Mouse (Mus musculus) testis, postnatal 14 days (tissue): ENCODE results near the gene Prss23.

Experiments used
- DNase-seq: peaks from one replicate; pipeline ENCODE4 v3.0.0; 2021; ENCODE audit warnings: low spot score

Prss23 gene

GRCm38 (mm10) chr7:89508672-89509071 lies 18.3 kb downstream of the Prss23 start:
- no peak for DNase-seq

DNA sequence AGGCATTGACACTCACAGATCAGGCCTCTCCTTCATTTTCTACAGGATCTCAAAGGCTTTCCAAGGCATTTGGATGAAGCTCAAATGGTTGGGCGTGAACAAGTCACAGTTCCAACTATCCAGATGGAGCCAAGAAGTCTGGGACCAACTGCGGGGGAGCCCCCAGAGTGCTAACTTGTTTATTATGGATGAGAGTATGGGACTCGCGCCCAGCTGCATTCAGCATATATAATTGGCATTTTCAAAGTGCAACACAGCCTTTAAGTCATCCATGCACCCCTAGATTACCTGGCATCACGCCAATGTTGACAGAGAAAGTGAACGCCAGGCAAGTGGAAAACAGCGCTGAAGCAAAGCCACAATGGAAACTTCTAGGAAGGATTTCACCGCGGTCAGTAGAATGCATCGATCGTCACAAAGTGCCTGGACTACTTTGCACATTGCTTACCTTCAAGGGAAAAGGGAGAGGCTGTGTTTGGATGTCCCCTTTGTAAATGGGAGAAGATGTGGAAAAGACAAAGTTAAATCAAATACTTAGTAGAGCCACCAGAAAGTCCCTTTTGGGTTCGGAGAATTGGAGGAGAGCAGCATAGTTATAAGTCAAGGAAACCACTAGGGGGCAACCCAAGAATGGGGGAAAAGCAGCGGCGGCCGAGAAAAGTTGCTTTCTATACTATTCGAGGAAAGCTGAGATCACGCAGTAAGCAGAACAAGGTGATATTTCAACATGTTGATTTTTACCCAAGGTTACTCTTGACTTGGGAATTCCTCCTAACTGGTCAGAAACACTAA lies 27.3 kb downstream of the Prss23 start:
- DNase-seq: peak; percentile 26

DNA sequence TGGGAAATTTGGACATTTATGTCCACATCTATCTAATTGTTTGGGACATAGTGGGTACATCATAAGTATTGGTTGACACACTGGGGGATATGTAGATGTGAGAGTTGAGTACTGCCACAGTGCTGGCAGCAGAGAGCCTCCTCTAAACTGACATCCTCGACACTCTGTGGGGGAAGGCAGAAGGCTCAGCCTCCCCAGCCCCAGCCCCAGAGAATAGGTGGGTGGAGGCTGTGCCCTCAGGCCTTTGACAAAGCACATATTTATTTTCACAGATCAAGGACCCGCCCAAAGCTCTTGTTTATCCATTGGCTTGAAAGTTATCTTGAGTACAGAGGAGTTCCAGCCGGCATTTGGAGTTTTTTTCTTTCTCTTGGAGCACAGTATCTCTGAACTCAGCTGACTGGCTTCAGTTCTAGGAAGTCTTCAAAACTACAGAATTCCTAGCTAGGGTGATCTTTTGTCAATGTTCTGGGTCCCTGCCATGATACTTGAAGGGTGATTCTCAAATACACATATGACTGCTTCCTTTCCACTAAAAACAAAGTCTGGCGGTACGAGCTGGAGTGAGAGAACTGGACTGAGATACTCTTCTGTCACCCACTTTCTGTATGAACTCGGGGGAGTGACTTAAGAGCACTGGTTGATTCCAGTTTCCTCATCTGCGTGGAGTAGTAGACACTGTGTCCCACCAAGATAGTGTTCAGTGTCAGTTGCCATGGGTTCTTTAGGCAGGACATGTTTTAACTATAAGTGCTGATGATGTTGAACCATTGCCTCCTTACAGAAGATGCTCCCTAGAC lies 43.0 kb downstream of the Prss23 start:
- DNase-seq: no peak

DNA sequence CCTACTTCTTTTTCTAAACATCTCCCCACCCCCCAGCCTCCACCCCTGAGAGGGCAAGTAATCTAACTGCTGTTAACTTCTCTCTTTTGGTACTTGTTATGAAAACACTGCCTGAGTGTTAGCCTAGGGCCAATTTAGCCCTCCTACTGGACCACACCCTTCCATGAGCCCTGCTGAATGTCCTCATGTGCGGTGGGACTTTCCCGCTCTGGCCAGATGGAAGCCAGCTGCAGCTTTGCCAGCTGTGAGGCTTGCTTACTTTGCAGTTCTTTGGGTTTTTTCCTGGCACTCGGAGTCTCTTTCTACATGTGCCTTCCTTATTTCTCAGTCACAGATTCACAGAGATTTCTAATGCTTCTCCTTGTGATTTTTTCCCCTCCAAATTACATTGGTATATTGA lies 45.3 kb downstream of the Prss23 start:
- DNase-seq: peak; percentile 31

DNA sequence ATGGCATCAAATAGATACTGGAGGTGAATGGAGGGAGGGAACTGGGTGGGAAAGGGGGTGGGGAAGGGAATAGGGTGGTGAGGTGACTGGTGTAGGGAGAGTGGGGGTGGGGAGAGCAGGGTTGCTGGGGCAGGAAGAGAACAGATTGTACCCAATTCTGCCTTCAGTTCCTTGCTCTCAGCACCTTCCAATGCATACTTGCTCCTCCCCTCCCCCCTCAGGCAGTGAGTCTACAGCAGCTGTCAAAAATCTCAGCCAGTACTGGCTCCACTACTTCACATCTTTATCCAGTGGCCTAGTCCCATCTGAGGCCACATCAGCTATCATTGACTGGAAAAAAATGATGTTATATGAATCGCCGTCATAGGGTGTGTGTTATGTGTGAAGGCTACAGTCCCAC lies 48.5 kb downstream of the Prss23 start:
- peak; percentile 22 for DNase-seq

DNA sequence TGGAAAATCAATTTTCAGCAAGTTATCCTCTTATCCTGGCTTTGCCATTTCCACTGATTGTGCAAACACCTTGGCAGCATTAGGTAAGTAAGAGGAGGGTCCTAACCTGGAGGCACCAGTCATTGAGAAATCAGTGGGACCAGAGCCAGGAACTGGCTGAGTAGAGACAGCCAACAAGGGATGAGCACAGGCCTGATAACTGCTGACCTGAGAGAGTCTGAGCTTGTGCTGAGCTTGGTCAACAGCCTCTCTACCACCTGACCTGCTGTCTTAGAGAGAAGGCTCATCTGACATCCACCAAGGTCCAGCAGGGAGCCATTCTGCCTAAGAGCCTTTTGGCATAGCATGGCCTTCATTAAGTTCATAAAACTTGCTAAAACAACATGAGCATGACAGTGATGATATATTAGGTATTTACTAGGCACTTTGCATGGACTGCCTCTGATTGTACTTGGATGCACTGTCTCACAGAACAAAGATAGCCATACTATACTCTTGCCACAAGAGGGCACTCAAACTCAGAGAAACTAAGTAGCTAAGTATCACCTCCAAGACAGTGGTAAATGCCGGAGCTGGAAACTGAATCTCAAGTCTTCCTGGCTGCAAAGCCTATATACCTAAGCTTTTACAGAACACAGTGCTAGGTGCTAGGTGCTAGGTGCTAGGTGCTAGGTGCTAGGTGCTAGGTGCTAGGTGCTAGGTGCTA lies 49.5 kb downstream of the Prss23 start:
- DNase-seq: peak; percentile 26

DNA sequence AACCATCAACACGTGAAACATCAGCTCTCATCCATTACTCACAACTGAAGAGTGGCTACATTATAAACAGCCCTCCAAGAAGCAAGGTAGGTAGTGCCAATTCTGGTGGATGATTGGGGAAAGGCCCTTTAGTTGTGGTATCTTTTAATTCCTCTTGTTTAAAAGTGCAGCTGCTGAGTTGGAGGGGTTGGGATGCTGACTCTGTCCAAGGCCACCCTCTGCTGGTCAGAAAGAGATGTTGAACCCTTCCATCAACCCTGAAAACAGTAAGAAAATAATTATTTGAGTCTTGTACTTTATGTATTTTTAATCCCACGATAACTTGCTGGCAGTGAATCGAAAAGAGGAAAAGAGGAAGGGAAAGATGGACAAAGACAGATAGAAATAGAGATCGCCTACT lies 53.5 kb downstream of the Prss23 start:
- no peak for DNase-seq

GRCm38 (mm10) chr7:89463775-89464592 lies 63.0 kb downstream of the Prss23 start:
- no peak for DNase-seq

DNA sequence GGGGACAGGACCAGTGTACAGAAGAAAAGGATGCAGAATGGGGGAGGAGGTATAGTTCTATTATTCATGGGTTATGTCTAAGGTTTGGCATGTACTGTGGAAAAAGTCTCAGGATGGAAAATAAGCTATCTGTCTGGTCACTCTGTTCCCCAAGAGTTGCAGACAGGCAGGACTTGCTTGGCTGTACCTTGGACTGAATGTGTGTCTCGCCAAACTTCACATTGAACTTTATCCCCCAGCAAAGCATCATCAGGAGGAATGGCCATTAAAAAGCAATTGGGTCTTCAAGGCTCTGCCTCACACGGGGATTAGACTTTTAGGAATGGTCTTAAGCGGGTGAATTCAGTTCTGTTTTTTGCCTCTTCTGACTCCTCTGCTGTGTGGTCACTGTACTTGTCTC lies 63.7 kb downstream of the Prss23 start:
- DNase-seq: no peak

GRCm38 (mm10) chr7:89462646-89463207 lies 64.3 kb downstream of the Prss23 start:
- no peak for DNase-seq

GRCm38 (mm10) chr7:89461351-89461750 lies 65.6 kb downstream of the Prss23 start:
- no peak for DNase-seq

DNA sequence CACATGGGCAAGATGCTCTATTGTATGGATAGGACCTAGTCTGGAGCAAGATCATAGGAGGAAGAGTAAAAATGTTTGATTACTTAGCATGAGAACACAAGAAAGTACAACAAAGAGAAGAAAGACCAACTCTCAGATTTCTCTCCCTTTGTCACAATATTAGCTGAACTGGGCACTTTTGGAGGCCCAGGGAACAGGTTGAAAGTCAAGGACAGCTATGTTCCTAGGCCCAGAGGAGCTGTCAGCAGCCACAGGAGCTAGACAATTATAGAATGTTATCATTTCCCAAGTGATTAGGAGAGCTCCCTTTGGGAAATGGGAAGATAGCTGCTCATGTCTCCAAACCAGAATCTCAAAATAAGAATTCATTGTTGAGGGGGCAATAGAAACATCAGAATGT lies 66.1 kb downstream of the Prss23 start:
- no peak for DNase-seq

DNA sequence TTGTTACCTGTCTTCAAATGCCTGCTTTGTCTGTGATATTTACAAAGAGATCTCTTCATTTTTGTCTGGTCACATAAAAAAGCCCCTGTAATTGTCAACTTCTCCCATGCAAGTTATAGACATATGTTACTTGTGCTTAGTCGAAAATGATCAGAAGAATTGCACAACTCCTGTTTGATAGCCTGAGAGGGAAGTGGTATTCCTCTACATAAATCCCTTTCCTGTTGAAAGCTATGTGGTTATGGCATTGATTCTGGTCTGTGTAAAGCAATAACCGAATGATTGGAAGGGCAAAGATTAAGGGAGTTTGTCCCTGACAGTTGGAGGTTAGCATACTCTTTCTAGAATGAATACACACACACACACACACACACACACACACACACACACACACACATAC lies 67.3 kb downstream of the Prss23 start:
- no peak for DNase-seq
